Mouse (Mus musculus) CH12.LX (cell line): ENCODE results near the gene Ablim1. TPM values are rescaled to one million over a fixed set of nuclear protein-coding genes. Genes with fewer than 3 reads are reported as not detected.

Source experiments
- DNase-seq: peaks from one replicate; pipeline ENCODE4 v3.0.0-alpha.2; 2013; ENCODE audit errors: extremely low read depth
- H3K27ac ChIP-seq: 2 replicates; pipeline ENCODE4 v1.5.1; 2012; ENCODE audit warnings: low read depth, mild to moderate bottlenecking, control low read depth, moderate library complexity; ENCODE audit not compliant: insufficient read depth
- H3K27me3 ChIP-seq: replicated peaks from 2 replicates; pipeline ENCODE3; 2012; ENCODE audit warnings: inconsistent platforms
- H3K36me3 ChIP-seq, 2 experiments: replicated peaks in 1 of 2; 2 replicates each; pipeline versions ENCODE3 to v1.6.1; 2012; ENCODE audit warnings: inconsistent platforms in 1 of 2, low read length in 1 of 2, mild to moderate bottlenecking in 1 of 2, mixed read lengths in 1 of 2, moderate library complexity in 1 of 2; ENCODE audit not compliant: control insufficient read depth in 1 of 2, insufficient read depth in 1 of 2
- H3K4me1 ChIP-seq, 2 experiments: 2 replicates each; pipeline ENCODE4 v1.6.1; 2012; ENCODE audit warnings: inconsistent platforms in 1 of 2, moderate library complexity in 1 of 2; ENCODE audit not compliant: insufficient read depth in 2 of 2, control insufficient read depth in 1 of 2
- H3K4me2 ChIP-seq: 2 replicates; pipeline ENCODE4 v1.6.1; 2012; ENCODE audit warnings: low read depth, mild to moderate bottlenecking, control low read depth; ENCODE audit not compliant: poor library complexity, insufficient read depth, severe bottlenecking
- H3K4me3 ChIP-seq, 3 experiments: fragments of 150-350 bp in 1 of 3; sonication (generic) in 1 of 3; replicated peaks in 1 of 3; 2 replicates each; pipeline versions ENCODE3 to v1.5.1; 2011 to 2012; ENCODE audit warnings: low read depth in 2 of 3, low read length in 2 of 3, mild to moderate bottlenecking in 2 of 3, moderate library complexity in 2 of 3, control low read depth in 1 of 3, improper control_type of control experiment in 1 of 3, inconsistent platforms in 1 of 3, mixed read lengths in 1 of 3; ENCODE audit not compliant: poor library complexity in 1 of 3
- H3K79me2 ChIP-seq: replicated peaks from 2 replicates; pipeline ENCODE4 v1.6.1; 2012; ENCODE audit warnings: mild to moderate bottlenecking, moderate library complexity; ENCODE audit not compliant: control insufficient read depth, poor library complexity, insufficient read depth, severe bottlenecking; ENCODE audit errors: extremely low read depth
- H3K9ac ChIP-seq: 2 replicates; pipeline ENCODE4 v1.6.1; 2012; ENCODE audit warnings: low read depth, mild to moderate bottlenecking, control low read depth, moderate library complexity; ENCODE audit not compliant: insufficient read depth
- H3K9me3 ChIP-seq: replicated peaks from 2 replicates; pipeline ENCODE3; 2012; ENCODE audit warnings: low read length, inconsistent platforms, mixed read lengths
- BHLHE40 ChIP-seq: IDR thresholded peaks from 2 replicates; pipeline ENCODE4 v1.6.1; 2011; ENCODE audit warnings: mild to moderate bottlenecking, low read depth, low read length, improper control_type of control experiment
- CHD2 ChIP-seq: IDR thresholded peaks from 2 replicates; pipeline ENCODE4 v1.6.1; 2011; ENCODE audit warnings: low read length, improper control_type of control experiment
- ELF1 ChIP-seq: IDR thresholded peaks from 2 replicates; pipeline ENCODE4 v1.6.1; 2014; ENCODE audit warnings: low read depth, mild to moderate bottlenecking, inconsistent platforms, low read length, improper control_type of control experiment
- EP300 ChIP-seq: IDR thresholded peaks from 2 replicates; pipeline ENCODE4 v1.6.1; 2011; ENCODE audit warnings: low read length, improper control_type of control experiment
- ETS1 ChIP-seq: conservative IDR thresholded peaks from 2 replicates; pipeline ENCODE4 v1.6.1; 2012; ENCODE audit warnings: low read depth, mild to moderate bottlenecking, inconsistent platforms, low read length, improper control_type of control experiment, moderate library complexity
- GABPA ChIP-seq: IDR thresholded peaks from 2 replicates; pipeline ENCODE4 v1.6.1; 2012; ENCODE audit warnings: low read depth, low read length, improper control_type of control experiment, inconsistent platforms; ENCODE audit not compliant: insufficient replicate concordance
- JUND ChIP-seq: conservative IDR thresholded peaks from 2 replicates; pipeline ENCODE4 v1.6.1; 2011; ENCODE audit warnings: low read depth, low read length, improper control_type of control experiment
- MAFK ChIP-seq: IDR thresholded peaks from 2 replicates; pipeline ENCODE4 v1.6.1; 2011; ENCODE audit warnings: low read length, improper control_type of control experiment; ENCODE audit not compliant: insufficient replicate concordance
- MAX ChIP-seq: IDR thresholded peaks from 2 replicates; pipeline ENCODE4 v1.6.1; 2011; ENCODE audit warnings: low read length, improper control_type of control experiment
- MAZ ChIP-seq: IDR thresholded peaks from 2 replicates; pipeline ENCODE4 v1.6.1; 2012; ENCODE audit warnings: low read depth, mild to moderate bottlenecking, inconsistent platforms, low read length, improper control_type of control experiment, moderate library complexity
- MEF2A ChIP-seq: IDR thresholded peaks from 2 replicates; pipeline ENCODE4 v1.6.1; 2014; ENCODE audit warnings: low read depth, mild to moderate bottlenecking, inconsistent platforms, low read length, improper control_type of control experiment, borderline replicate concordance
- MXI1 ChIP-seq: IDR thresholded peaks from 2 replicates; pipeline ENCODE4 v1.6.1; 2011; ENCODE audit warnings: mild to moderate bottlenecking, low read depth, low read length, improper control_type of control experiment
- MYC ChIP-seq: IDR thresholded peaks from 2 replicates; pipeline ENCODE4 v1.6.1; 2011; ENCODE audit warnings: low read depth, mild to moderate bottlenecking, improper control_type of control experiment, low read length
- PAX5 ChIP-seq: IDR thresholded peaks from 2 replicates; pipeline ENCODE4 v1.6.1; 2012; ENCODE audit warnings: low read length, inconsistent platforms, mixed read lengths
- POLR2A ChIP-seq: IDR thresholded peaks from 2 replicates; pipeline ENCODE4 v1.6.1; 2011; ENCODE audit warnings: low read depth, mild to moderate bottlenecking, improper control_type of control experiment, low read length
- POLR2AphosphoS2 ChIP-seq: IDR thresholded peaks from 2 replicates; pipeline ENCODE4 v1.6.1; 2011; ENCODE audit warnings: low read depth, low read length, improper control_type of control experiment
- RAD21 ChIP-seq: IDR thresholded peaks from 2 replicates; pipeline ENCODE4 v1.6.1; 2011; ENCODE audit warnings: low read depth, mild to moderate bottlenecking, low read length, improper control_type of control experiment, moderate library complexity
- RCOR1 ChIP-seq: conservative IDR thresholded peaks from 2 replicates; pipeline ENCODE4 v1.6.1; 2012; ENCODE audit warnings: low read depth, mild to moderate bottlenecking, inconsistent platforms, low read length, improper control_type of control experiment
- SIN3A ChIP-seq: IDR thresholded peaks from 2 replicates; pipeline ENCODE4 v1.6.1; 2012; ENCODE audit warnings: low read length, improper control_type of control experiment, inconsistent platforms
- SMC3 ChIP-seq: IDR thresholded peaks from 2 replicates; pipeline ENCODE4 v1.6.1; 2011; ENCODE audit warnings: low read depth, low read length, improper control_type of control experiment
- TBP ChIP-seq: conservative IDR thresholded peaks from 2 replicates; pipeline ENCODE4 v1.6.1; 2011; ENCODE audit warnings: low read depth, low read length, improper control_type of control experiment
- USF1 ChIP-seq: IDR thresholded peaks from 2 replicates; pipeline ENCODE4 v1.6.1; 2014; ENCODE audit warnings: low read depth, mild to moderate bottlenecking, inconsistent platforms, low read length, improper control_type of control experiment
- ZKSCAN1 ChIP-seq: IDR thresholded peaks from 2 replicates; pipeline ENCODE4 v1.6.1; 2012; ENCODE audit warnings: low read depth, inconsistent platforms, low read length, improper control_type of control experiment, borderline replicate concordance
- dilution Hi-C: fragments of 300-500 bp; cut with MboI; formaldehyde crosslinking; loops from 2 replicates; pipeline ENCODE4 v1.14.3; 2020; ENCODE audit warnings: low sequenced_read_pairs; ENCODE audit not compliant: extremely low pct_unique_long_range_greater_than_20kb, extremely low pct_ligation_motif_present
- in situ Hi-C: fragments of 300-500 bp; cut with MboI; formaldehyde crosslinking; loops from 3 replicates; pipeline ENCODE4 v1.14.3; 2019; ENCODE audit warnings: low sequenced_read_pairs, low pct_ligation_motif_present, low pct_unique_long_range_greater_than_20kb, mixed read lengths
- polyA plus RNA-seq: library from polyadenylated mRNA; unstranded; fragments of >175 nt; gene quantifications from 2 replicates; pipeline ENCODE4 v1.2.1, GENCODE M21; 2012; ENCODE audit warnings: low read depth; ENCODE audit not compliant: insufficient read length
- total RNA-seq, 2 experiments: library from RNA; depleted of rRNA; stranded (reverse); fragments of 300-350 nt in 1 of 2; fragments of >200 nt in 1 of 2; gene quantifications; 2 replicates each; pipeline ENCODE4 v1.2.3; 2012 to 2014

Gene Ablim1
- total and polyA plus RNA-seq, 3 experiments = 0.85 to 2.4 (median 2.0) TPM

- no peaks in the 10 kb centered on the region for H3K27me3 ChIP-seq
- no peak for DNase-seq
- no peaks in the 10 kb centered on the region for H3K9me3 ChIP-seq
- no peak overlapping the region for H3K4me2 ChIP-seq
- in situ Hi-C loops (no loop called here), dilution Hi-C loops (no loop called here)
- H3K36me3 ChIP-seq = no peaks in the 10 kb centered on the region
- no peak overlapping the region for H3K9ac ChIP-seq
- H3K27ac ChIP-seq = no peak overlapping the region
- peaks cover 0 to 2% of the 10 kb centered on the region in 2 experiments; a peak in 1 of 4 replicates for H3K4me1 ChIP-seq
- no peak overlapping the region for H3K4me3 ChIP-seq
- TF ChIP-seq CHD2 = no peak
- no peak for TF ChIP-seq SIN3A
- no peak for TF ChIP-seq MAZ
- no peak for TF ChIP-seq MAX
- no peak for TF ChIP-seq USF1
- no peak for TF ChIP-seq MYC
- TF ChIP-seq SMC3 = no peak
- no peak for TF ChIP-seq POLR2A
- no peak for TF ChIP-seq POLR2AphosphoS2
- no peak for TF ChIP-seq MEF2A
- TF ChIP-seq TBP = no peak
- no peak for TF ChIP-seq ZKSCAN1
- H3K79me2 ChIP-seq = no peaks in the 10 kb centered on the region
Measured at GRCm38 (mm10) chr19:57175077-57175476, 139.6 kb downstream of the Ablim1 start.

GRCm38 (mm10) chr19:57174541-57174940 lies 140.2 kb downstream of the Ablim1 start:
- in situ Hi-C loops = no loop called here
- Histone ChIP-seq H3K79me2 (no peaks in the 10 kb centered on the region), H3K9me3 (no peaks in the 10 kb centered on the region), H3K27me3 (no peaks in the 10 kb centered on the region), H3K36me3 (no peaks in the 10 kb centered on the region), H3K4me1 (no peaks in the 10 kb centered on the region), H3K9ac (no peak overlapping the region), H3K4me3 (no peak overlapping the region), H3K4me2 (no peak overlapping the region), H3K27ac (no peak overlapping the region)
- no peak for TF ChIP-seq POLR2AphosphoS2
- TF ChIP-seq ELF1 = no peak
- TF ChIP-seq EP300 = no peak
- no peak for TF ChIP-seq MYC
- TF ChIP-seq SIN3A = no peak
- TF ChIP-seq POLR2A = no peak
- TF ChIP-seq MXI1 = no peak
- TF ChIP-seq MAFK = no peak
- TF ChIP-seq ETS1 = no peak
- no peak for TF ChIP-seq MEF2A
- TF ChIP-seq RCOR1 = no peak
- no peak for TF ChIP-seq MAZ
- TF ChIP-seq RAD21 = no peak
- TF ChIP-seq PAX5 = no peak
- TF ChIP-seq JUND = no peak
- TF ChIP-seq BHLHE40 = no peak
- TF ChIP-seq ZKSCAN1 = no peak
- no peak for TF ChIP-seq GABPA
- no peak for DNase-seq
- dilution Hi-C loops = no loop called here
